Mouse (Mus musculus) hindbrain, postnatal 0 days (tissue): ENCODE results near the gene Parp3. TPM values are rescaled to one million over a fixed set of nuclear protein-coding genes. Genes with fewer than 3 reads are reported as not detected.
A peak's percentile ranks its signal among the peaks of the same experiment; 100 is the strongest.

Source experiments
- ATAC-seq: fragments of 200-750 bp; cut with Nextera tagmentation; 2 replicates; pipeline ENCODE4 v1.8.0; 2017; ENCODE audit warnings: mild to moderate bottlenecking, moderate TSS enrichment, moderate library complexity
- DNase-seq: peaks from one replicate; pipeline ENCODE4 v3.0.0-alpha.2; 2015; ENCODE audit warnings: low spot score
- H3K27ac ChIP-seq: fragments of 300-500 bp; sonication (generic); 2 replicates; pipeline ENCODE4 v1.5.1; 2014; ENCODE audit warnings: mild to moderate bottlenecking
- H3K27me3 ChIP-seq: fragments of 300-500 bp; sonication (generic); 2 replicates; pipeline ENCODE4 v1.6.1; 2014; ENCODE audit warnings: low read length, mixed read lengths; ENCODE audit not compliant: insufficient read depth
- H3K36me3 ChIP-seq: fragments of 300-500 bp; sonication (generic); 2 replicates; pipeline ENCODE4 v1.6.1; 2014; ENCODE audit warnings: low read length, mixed read lengths; ENCODE audit not compliant: insufficient read depth
- H3K4me1 ChIP-seq: fragments of 300-500 bp; sonication (generic); 2 replicates; pipeline ENCODE4 v1.6.1; 2014; ENCODE audit warnings: antibody characterized with exemption, low read length, mixed read lengths; ENCODE audit not compliant: insufficient read depth
- H3K4me2 ChIP-seq: fragments of 300-500 bp; sonication (generic); 2 replicates; pipeline ENCODE4 v1.6.1; 2014; ENCODE audit warnings: low read depth, mild to moderate bottlenecking, low read length, moderate library complexity, mixed read lengths
- H3K4me3 ChIP-seq: fragments of 300-500 bp; sonication (generic); 2 replicates; pipeline ENCODE4 v1.5.1; 2014; ENCODE audit warnings: low read length
- H3K9ac ChIP-seq: fragments of 300-500 bp; sonication (generic); replicated peaks from 2 replicates; pipeline ENCODE4 v1.6.1; 2014; ENCODE audit warnings: mild to moderate bottlenecking, low read length, moderate library complexity, mixed read lengths
- H3K9me3 ChIP-seq: fragments of 300-500 bp; sonication (generic); 2 replicates; pipeline ENCODE4 v1.6.1; 2016; ENCODE audit warnings: low read length, mixed read lengths
- CTCF ChIP-seq: IDR thresholded peaks from 2 replicates; pipeline ENCODE4 v1.5.1; 2016; ENCODE audit warnings: antibody characterized with exemption, control low read depth, low read depth
- WGBS: fragments of 180-500 bp; shearing (Covaris S2); extraction: QIAGEN DNeasy Blood & Tissue Kit; methylation state at CpG from one replicate; pipeline ENCODE4 v1.1.7; 2014; 5-methylcytosine and 5-hydroxymethylcytosine counted together
- polyA plus RNA-seq: library from polyadenylated mRNA; unstranded; fragments of >200 nt; fragmentation: Nextera tagmentation; extraction: Ambion mirVana; gene quantifications from 2 replicates; pipeline ENCODE4 v1.2.1, GENCODE M21; 2015
- total RNA-seq: library from RNA; depleted of rRNA; stranded (reverse); fragments of >200 nt; gene quantifications from 2 replicates; pipeline ENCODE4 v1.2.3, GENCODE M21; 2014

Gene Parp3
- total and polyA plus RNA-seq, 2 experiments from 2014 or later = 1.5 to 2.9 TPM

DNA sequence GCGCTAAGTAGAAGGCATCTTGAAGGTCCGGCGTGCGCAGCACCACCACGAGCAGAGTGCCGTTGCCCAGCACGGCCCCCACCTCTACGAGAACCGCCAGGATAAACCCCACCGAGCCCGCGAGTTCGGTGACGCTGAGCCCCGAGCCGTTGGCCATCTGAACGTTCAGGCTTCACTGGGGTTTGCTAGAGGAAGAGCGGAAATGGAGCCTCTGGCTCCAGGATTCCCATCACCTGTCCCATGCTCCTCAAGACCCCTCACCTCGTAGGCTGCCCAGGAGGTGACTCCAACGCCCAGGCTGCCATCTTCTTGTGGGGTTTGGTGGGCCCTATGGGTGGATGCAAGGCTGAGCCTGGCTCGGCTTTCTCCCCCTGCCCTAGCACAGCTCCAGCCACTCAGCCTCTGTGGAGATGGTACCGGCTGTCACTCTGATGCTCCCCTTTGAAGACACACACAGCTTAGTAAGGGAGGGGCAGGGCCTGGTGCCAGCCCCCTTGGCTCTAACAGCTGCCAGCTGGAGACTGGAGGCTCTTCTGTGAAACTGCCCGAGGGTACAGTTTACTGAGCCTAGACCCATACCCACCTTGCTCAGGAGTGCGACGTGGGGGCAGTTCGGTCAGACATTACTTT is 11.1 kb downstream of the Parp3 start, which contains the start of gene Gpr62:
Gene Gpr62, minus strand, starts transcription at position 368 of the 630 bp plus-strand sequence.
- TF ChIP-seq CTCF = no peak
- Histone ChIP-seq H3K4me2 (peak within 1 kb of the TSS; percentile 94), H3K9ac (peak within 1 kb of the TSS; percentile 84), H3K27ac (peak within 1 kb of the TSS; percentile 93), H3K9me3 (no peaks in the 10 kb centered on the region), H3K4me1 (peaks cover 16% of the 10 kb centered on the region; the same call in 1 of the 2 replicates), H3K36me3 (peaks cover 6% of the 10 kb centered on the region), H3K27me3 (no peaks in the 10 kb centered on the region), H3K4me3 (peak within 1 kb of the TSS; percentile 50)
- WGBS = 15% methylated on average over 26 of the region's 26 CpGs
- ATAC-seq (peak; percentile 69), DNase-seq (peak; percentile 83)

DNA sequence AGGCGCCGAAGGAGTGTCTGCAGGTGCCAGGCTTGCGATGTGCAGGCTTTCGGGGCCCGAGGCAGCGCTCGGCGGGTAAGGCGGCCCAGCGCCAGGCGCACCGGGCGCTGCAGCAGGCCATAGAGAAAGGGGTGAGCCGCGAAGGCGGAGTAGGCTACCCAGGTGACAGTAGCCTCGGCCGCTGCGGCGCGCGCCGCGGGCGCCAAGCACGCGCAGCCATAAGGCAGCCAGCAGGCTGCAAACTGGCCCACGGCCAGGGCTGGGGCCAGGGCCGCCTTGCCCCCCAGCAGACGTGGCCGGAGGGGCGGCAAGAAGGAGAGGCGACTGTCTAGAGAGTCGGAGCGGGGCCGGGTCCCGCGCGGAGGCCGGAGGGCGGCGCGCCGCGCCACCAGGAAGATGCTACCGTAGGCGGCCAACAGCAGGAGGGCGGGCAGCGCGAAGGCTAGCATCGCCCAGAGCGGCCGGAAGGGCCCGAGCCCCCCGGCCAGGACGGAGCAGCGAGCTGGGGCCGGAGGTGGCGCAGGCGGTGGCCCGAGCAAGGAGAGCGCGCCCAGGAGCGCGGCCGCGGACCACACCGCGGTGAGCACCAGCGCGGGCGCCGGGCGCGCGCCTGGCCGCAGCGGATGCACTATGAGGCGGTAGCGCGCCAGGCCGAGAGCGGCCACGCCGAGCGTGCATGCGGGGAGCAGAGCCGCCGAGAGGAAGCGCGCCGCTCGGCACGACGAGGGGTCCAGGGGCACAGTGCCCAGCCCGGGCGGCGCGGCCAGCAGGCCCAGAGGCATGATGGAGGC is 11.8 kb downstream of the Parp3 start:
- peak overlapping the region; percentile 84 for H3K9ac ChIP-seq
- under 1% methylated on average over 95 of the region's 99 CpGs for WGBS
- no peak for TF ChIP-seq CTCF
- H3K9me3 ChIP-seq = no peaks in the 10 kb centered on the region
- ATAC-seq = peak; percentile 86
- peak; percentile 95 for DNase-seq
- H3K4me3 ChIP-seq = peak overlapping the region; percentile 50
- H3K27ac ChIP-seq = peak overlapping the region; percentile 93
- H3K36me3 ChIP-seq = peaks cover 9% of the 10 kb centered on the region
- peaks cover 16% of the 10 kb centered on the region; the same call in 1 of the 2 replicates for H3K4me1 ChIP-seq
- no peaks in the 10 kb centered on the region for H3K27me3 ChIP-seq
- peak overlapping the region; percentile 94 for H3K4me2 ChIP-seq

DNA sequence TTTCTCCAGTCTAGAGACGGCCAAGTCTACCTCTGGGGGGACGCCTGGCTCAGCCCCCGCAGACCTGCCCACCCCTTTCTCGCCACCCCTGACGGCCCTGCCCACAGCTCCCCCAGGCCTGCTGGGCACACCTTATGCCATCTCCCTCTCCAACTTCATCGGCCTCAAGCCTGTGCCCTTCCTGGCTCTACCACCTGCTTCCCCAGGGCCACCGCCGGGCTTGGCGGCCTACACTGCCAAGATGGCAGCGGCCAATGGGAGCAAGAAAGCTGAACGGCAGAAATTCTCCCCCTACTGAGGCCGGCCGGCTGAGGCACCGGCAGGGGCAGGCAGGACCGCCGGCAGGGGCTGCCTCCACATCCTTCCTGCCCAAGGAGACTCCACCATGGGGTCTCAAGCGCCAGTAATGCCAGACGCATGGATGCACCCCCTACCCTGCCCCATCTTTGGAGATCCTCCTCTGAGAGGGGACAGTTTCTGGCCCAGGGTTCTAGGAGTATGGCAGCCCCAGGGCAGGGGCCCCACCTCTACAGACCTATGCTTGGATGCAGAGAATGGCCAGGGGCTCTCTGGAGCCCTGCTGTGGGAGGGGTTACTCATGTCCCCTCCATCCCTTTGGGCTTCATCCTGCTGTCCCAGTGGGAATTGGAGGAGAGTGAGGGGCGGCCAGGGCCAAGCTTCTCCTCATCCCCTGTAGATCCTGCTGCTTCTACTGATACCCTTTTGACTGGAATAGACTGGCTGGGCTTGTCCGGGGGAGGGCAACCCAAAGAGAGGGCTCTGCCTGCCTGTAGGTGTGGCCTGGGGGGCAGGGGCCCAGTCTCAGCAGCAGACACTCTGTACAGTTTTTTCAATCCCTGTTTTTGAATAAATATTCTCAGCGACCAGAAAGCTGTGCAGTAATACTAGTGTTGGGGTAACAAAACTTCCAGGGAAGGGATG is 13.4 kb downstream of the Parp3 start:
- H3K36me3 ChIP-seq = peaks cover 10% of the 10 kb centered on the region
- peak overlapping the region; percentile 93; the same call in 1 of the 2 replicates for H3K27ac ChIP-seq
- no peak overlapping the region for H3K4me3 ChIP-seq
- H3K27me3 ChIP-seq = no peaks in the 10 kb centered on the region
- TF ChIP-seq CTCF = no peak
- H3K9me3 ChIP-seq = no peaks in the 10 kb centered on the region
- H3K4me2 ChIP-seq = no peak overlapping the region
- ATAC-seq = no peak
- peaks cover 17% of the 10 kb centered on the region for H3K4me1 ChIP-seq
- no peak overlapping the region for H3K9ac ChIP-seq
- peak; percentile 40 for DNase-seq
- 62% methylated on average over 21 of the region's 21 CpGs for WGBS

DNA sequence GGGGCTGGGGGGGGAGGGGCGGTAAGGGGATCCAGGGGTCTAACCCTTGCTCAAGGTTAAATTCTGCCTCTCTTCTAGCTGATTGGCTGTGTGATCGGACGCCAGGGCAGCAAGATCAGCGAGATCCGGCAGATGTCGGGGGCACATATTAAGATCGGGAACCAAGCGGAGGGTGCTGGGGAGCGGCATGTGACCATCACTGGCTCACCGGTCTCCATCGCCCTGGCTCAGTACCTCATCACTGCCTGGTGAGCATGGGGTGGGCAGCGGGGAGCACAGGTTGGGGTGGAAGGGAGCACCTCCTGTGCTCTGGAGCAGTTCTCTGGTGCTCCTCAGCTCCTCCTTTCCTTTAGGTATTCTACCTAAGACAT is 14.3 kb downstream of the Parp3 start:
- no peak overlapping the region for H3K9ac ChIP-seq
- H3K27me3 ChIP-seq = no peaks in the 10 kb centered on the region
- H3K27ac ChIP-seq = no peak overlapping the region
- TF ChIP-seq CTCF = no peak
- H3K4me2 ChIP-seq = no peak overlapping the region
- 85% methylated on average over 12 of the region's 12 CpGs for WGBS
- no peak for ATAC-seq
- no peak for DNase-seq
- H3K4me1 ChIP-seq = peaks cover 26% of the 10 kb centered on the region
- no peak overlapping the region for H3K4me3 ChIP-seq
- H3K9me3 ChIP-seq = no peaks in the 10 kb centered on the region
- H3K36me3 ChIP-seq = peaks cover 10% of the 10 kb centered on the region

DNA sequence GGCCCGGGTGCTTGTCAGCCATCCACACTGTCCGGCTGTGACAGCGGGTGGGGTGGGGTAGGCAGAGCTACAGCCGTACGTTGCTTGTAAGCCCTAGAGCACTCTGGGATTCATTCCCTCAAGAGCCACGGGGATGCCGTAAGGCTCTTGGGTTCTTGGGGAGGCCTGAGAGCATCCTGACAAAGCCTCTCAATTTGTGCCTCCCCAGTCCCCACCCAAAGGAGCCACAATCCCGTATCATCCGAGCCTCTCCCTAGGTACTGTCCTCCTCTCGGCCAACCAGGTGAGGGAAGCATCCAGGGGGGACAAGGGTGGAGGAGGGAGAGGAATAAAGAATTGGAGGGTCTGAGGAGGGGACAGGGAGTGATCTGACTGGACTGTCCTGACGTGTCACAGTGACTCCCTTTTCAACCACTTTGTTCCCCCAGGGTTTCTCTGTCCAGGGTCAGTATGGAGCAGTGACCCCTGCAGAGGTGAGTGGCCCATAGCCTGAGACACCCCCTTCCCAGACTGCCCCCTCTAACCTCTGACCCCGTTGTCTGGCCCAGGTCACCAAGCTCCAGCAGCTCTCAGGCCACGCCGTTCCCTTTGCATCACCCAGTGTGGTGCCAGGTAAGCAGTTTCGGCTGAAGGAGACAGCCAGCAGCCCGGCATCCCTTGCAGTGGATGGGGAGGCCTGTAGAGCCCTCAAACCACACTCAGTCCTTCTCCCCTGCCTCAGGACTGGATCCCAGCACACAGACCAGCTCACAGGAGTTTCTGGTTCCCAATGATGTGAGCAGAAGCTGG is 14.9 kb downstream of the Parp3 start:
- ATAC-seq (no peak), DNase-seq (no peak)
- no peak for TF ChIP-seq CTCF
- H3K4me2 ChIP-seq = no peak overlapping the region
- WGBS = 72% methylated on average over 16 of the region's 16 CpGs
- no peaks in the 10 kb centered on the region for H3K9me3 ChIP-seq
- no peak overlapping the region for H3K27ac ChIP-seq
- peaks cover 10% of the 10 kb centered on the region for H3K36me3 ChIP-seq
- H3K9ac ChIP-seq = no peak overlapping the region
- no peak overlapping the region for H3K4me3 ChIP-seq
- H3K27me3 ChIP-seq = no peaks in the 10 kb centered on the region
- H3K4me1 ChIP-seq = peaks cover 31% of the 10 kb centered on the region

DNA sequence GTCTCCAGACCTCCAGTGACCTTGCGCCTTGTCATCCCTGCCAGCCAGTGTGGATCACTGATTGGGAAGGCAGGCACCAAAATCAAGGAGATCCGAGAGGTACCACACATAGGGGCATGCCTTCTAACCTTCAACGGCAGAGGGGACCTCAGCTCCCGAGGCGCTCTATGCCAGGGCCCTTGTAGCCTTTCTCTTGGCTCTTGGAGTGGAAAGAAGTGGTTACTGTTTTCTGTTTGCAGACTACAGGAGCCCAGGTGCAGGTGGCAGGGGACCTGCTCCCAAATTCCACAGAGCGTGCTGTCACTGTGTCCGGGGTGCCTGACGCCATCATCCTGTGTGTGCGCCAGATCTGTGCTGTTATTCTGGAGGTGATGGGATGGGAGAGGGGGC is 15.7 kb downstream of the Parp3 start:
- H3K27me3 ChIP-seq = no peaks in the 10 kb centered on the region
- H3K4me3 ChIP-seq = no peak overlapping the region
- DNase-seq = no peak
- no peak for ATAC-seq
- no peak overlapping the region for H3K4me2 ChIP-seq
- H3K36me3 ChIP-seq = peaks cover 10% of the 10 kb centered on the region
- TF ChIP-seq CTCF = no peak
- WGBS = 92% methylated on average over 9 of the region's 9 CpGs
- H3K9ac ChIP-seq = no peak overlapping the region
- H3K27ac ChIP-seq = no peak overlapping the region
- H3K4me1 ChIP-seq = peaks cover 37% of the 10 kb centered on the region
- no peaks in the 10 kb centered on the region for H3K9me3 ChIP-seq
